Mouse (Mus musculus): Measurements from ENCODE around the gene Actrt2. TPM values are rescaled to one million over a fixed set of nuclear protein-coding genes. Genes with fewer than 3 reads are reported as not detected.

Gene Actrt2
- polyA plus RNA-seq, 1 experiment from 2014 or later = not detected

DNA sequence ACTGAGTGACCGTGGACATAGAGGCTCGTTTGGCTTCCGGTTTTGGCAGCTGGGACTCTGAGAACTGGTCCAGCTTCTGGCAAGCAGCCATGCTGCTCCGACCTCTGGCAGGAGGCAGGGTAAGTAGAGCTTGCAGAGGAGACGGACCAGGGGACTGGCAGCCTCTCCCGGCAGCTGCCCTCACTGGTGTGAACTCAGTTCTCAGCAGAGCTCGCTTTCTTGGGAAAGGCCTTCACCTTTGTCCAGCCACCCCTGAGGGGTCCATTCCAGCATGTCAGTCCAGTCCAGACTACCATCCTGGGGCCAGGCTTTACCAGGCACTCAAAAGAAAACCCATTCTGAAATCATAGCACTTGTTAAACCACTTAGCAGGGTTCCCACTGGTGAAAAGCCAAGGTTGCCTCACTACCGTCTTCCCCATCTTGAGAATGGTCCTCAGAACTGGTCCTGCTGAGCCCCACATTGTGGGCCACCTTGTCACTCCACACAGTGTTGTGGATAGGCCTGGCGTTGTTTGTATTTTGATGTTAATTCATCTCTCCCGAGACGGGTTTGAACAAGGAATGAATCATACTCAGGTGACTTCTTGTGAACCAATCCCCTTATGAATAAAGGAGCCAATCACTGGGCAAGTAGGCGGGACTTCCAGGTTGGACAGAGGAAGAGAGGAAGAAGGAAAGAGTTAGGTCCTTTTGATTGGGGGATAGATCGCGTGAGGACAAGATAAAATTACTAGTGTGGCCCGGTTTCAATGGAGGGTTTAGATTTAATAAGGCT lies 12.3 kb downstream of the Actrt2 start:
- WGBS = 78% methylated on average over 15 of the region's 15 CpGs
- Histone ChIP-seq H3K27me3 (ENCODE audit: control insufficient read depth, insufficient read depth, low read length) (no peaks in the 10 kb centered on the region), H3K27ac (ENCODE audit: low read length) (no peak overlapping the region), H3K9ac (replicated peaks; ENCODE audit: low read depth, low read length) (no peak overlapping the region), H3K4me2 (replicated peaks; ENCODE audit: low read depth, low read length) (no peak overlapping the region), H3K4me3 (ENCODE audit: low read depth, low read length) (no peak overlapping the region), H3K36me3 (ENCODE audit: control insufficient read depth, insufficient read depth, low read length) (no peaks in the 10 kb centered on the region), H3K4me1 (ENCODE audit: control insufficient read depth, insufficient read depth, low read length) (no peaks in the 10 kb centered on the region), H3K9me3 (ENCODE audit: control insufficient read depth, low read depth, low read length) (no peaks in the 10 kb centered on the region)
- no peak for ATAC-seq (ENCODE audit: insufficient number of reproducible peaks, insufficient read depth, low FRiP score, low read depth)

DNA sequence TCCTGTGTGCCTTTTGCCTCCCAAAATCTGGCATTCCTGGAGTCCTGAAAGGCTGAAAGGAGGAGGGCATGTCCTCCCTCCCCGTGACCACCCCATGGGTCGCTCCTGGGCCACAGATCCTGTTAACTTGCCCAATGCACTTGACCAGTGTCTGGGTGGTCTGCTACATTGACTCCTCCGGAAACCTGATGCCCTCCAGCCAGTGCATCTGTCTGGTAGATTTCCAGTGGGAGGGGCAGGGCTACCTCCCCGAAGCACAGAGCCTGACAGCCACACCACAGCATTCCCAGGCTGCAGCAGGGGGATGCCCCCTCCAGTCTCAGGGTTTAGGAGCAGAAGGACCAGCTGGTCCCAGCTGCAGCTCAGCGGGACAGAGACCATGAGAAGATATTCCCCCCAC lies 15.2 kb downstream of the Actrt2 start:
- no peak overlapping the region for H3K4me2 ChIP-seq (replicated peaks; ENCODE audit: low read depth, low read length)
- no peaks in the 10 kb centered on the region for H3K27me3 ChIP-seq (ENCODE audit: control insufficient read depth, insufficient read depth, low read length)
- H3K4me3 ChIP-seq (ENCODE audit: low read depth, low read length) = no peak overlapping the region
- no peak for ATAC-seq (ENCODE audit: insufficient number of reproducible peaks, insufficient read depth, low FRiP score, low read depth)
- no peak overlapping the region for H3K27ac ChIP-seq (ENCODE audit: low read length)
- no peak overlapping the region for H3K9ac ChIP-seq (replicated peaks; ENCODE audit: low read depth, low read length)
- no peaks in the 10 kb centered on the region for H3K36me3 ChIP-seq (ENCODE audit: control insufficient read depth, insufficient read depth, low read length)
- no peaks in the 10 kb centered on the region for H3K9me3 ChIP-seq (ENCODE audit: control insufficient read depth, low read depth, low read length)
- no peaks in the 10 kb centered on the region for H3K4me1 ChIP-seq (ENCODE audit: control insufficient read depth, insufficient read depth, low read length)
- 6% methylated on average over 5 of the region's 5 CpGs for WGBS

DNA sequence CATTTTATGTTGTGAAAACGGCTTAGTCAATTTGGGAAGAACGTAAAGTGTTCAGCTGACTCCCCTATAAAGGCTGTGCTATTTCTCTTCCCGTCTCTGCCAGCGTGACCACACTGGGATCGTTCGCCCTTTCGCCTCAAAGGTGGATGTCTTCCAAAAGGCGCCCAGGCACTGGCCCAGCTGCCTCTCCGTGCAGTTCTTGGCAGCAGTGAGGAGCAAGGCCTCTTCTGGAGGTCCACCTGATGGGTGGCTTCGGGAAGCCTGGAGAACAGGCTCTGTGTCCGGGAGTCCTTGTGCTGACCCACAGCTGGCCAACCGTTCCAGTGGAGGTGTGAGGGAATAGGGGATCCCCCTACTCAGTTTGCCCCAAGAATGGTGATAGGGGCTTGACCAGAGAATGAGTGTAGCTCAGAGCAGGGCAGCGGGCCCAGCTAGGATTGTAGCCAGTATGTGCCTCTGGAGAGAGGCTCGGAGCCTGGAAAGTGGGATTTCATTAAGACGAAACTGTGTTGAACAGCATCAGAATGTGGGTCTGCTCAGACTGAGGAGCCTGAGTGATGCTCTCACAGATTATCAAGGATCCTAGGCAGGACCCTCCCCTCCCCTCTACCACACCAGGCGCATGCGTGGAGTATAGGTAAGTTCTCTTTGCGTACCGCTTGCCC lies 18.5 kb downstream of the Actrt2 start:
- Histone ChIP-seq H3K4me2 (replicated peaks; ENCODE audit: low read depth, low read length) (no peak overlapping the region), H3K4me3 (ENCODE audit: low read depth, low read length) (no peak overlapping the region), H3K36me3 (ENCODE audit: control insufficient read depth, insufficient read depth, low read length) (no peaks in the 10 kb centered on the region), H3K27ac (ENCODE audit: low read length) (no peak overlapping the region), H3K4me1 (ENCODE audit: control insufficient read depth, insufficient read depth, low read length) (no peaks in the 10 kb centered on the region), H3K27me3 (ENCODE audit: control insufficient read depth, insufficient read depth, low read length) (no peaks in the 10 kb centered on the region), H3K9me3 (ENCODE audit: control insufficient read depth, low read depth, low read length) (peaks cover 11% of the 10 kb centered on the region; the same call in 1 of the 2 replicates), H3K9ac (replicated peaks; ENCODE audit: low read depth, low read length) (no peak overlapping the region)
- no peak for ATAC-seq (ENCODE audit: insufficient number of reproducible peaks, insufficient read depth, low FRiP score, low read depth)
- 83% methylated on average over 19 of the region's 19 CpGs for WGBS

DNA sequence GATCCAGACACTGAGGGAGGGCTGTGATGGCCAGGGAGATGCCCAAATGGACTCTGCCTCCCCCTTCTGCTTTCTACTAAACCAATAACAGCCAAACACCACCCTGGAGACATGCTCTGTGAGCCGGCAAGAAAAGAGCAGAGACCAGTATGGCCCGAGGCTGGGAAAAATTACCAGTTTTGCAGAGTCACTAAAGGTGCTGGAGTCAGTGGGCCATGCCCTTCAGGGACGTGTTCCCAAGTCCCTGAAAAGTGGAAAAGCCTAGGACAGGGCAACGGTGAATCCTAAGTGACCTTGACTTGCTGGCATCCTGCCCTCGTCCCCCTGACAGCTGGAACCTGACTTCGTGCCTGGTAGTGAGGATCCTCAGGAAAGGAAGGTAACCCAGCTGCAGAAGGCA lies 25.2 kb downstream of the Actrt2 start:
- Histone ChIP-seq H3K9ac (replicated peaks; ENCODE audit: low read depth, low read length) (no peak overlapping the region), H3K4me2 (replicated peaks; ENCODE audit: low read depth, low read length) (no peak overlapping the region), H3K27me3 (ENCODE audit: control insufficient read depth, insufficient read depth, low read length) (peaks cover 40% of the 10 kb centered on the region), H3K4me3 (ENCODE audit: low read depth, low read length) (no peak overlapping the region), H3K36me3 (ENCODE audit: control insufficient read depth, insufficient read depth, low read length) (no peaks in the 10 kb centered on the region), H3K9me3 (ENCODE audit: control insufficient read depth, low read depth, low read length) (peaks cover 11% of the 10 kb centered on the region; the same call in 1 of the 2 replicates), H3K27ac (ENCODE audit: low read length) (no peak overlapping the region), H3K4me1 (ENCODE audit: control insufficient read depth, insufficient read depth, low read length) (0 out of 2 replicates have a peak, but pooled peaks cover 2% of the 10 kb centered on the region)
- WGBS = 7% methylated on average over 6 of the region's 6 CpGs
- ATAC-seq (ENCODE audit: insufficient number of reproducible peaks, insufficient read depth, low FRiP score, low read depth) = no peak

DNA sequence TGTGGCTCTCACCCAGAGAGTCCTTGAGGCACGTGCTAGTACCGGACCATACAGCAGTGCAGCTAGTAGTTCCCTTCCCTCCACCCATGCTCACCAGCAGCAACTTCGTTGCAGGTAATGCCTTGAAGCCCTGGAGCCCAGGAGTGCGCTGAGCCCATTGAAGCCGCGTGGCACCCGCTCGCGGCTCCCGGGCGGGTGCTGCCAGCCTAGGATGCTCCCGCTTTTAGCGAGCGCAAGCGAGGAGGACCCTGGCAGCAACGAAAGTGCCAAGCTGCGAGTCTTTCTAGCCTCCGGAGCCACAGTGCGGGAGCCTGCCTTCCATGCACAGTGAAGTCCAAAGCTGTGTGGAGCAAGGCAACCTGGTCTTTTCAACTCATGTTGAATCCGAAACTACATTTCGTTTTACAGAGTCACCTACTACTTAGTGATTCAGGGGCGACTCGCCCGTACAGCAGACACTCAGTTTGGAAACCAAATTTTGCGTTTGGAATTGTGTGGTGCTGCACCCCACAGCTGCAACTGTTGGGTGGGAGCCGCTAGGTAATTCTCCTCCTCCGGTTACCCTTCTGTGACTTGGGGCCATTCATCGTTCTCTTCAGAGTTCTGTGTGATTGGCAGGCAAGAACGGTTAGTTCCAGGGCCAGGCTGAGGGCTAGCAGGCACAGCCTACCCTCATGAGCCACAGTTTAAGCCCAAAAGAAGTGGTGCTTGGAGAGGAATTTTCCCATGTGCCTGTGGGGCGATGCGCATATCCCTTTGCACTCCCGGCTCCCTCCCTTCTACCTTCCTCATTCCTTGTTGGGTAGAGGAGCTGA lies 26.2 kb downstream of the Actrt2 start:
- H3K4me3 ChIP-seq (ENCODE audit: low read depth, low read length) = 0 out of 2 replicates have a peak overlapping the region, but pooled peaks have one; percentile 5
- H3K27ac ChIP-seq (ENCODE audit: low read length) = no peak overlapping the region
- H3K4me1 ChIP-seq (ENCODE audit: control insufficient read depth, insufficient read depth, low read length) = 0 out of 2 replicates have a peak, but pooled peaks cover 2% of the 10 kb centered on the region
- WGBS = 7% methylated on average over 32 of the region's 32 CpGs
- ATAC-seq (ENCODE audit: insufficient number of reproducible peaks, insufficient read depth, low FRiP score, low read depth) = no peak
- H3K9me3 ChIP-seq (ENCODE audit: control insufficient read depth, low read depth, low read length) = 0 out of 2 replicates have a peak, but pooled peaks cover 3% of the 10 kb centered on the region
- H3K9ac ChIP-seq (replicated peaks; ENCODE audit: low read depth, low read length) = no peak overlapping the region
- no peak overlapping the region for H3K4me2 ChIP-seq (replicated peaks; ENCODE audit: low read depth, low read length)
- H3K27me3 ChIP-seq (ENCODE audit: control insufficient read depth, insufficient read depth, low read length) = peaks cover 40% of the 10 kb centered on the region
- no peaks in the 10 kb centered on the region for H3K36me3 ChIP-seq (ENCODE audit: control insufficient read depth, insufficient read depth, low read length)

DNA sequence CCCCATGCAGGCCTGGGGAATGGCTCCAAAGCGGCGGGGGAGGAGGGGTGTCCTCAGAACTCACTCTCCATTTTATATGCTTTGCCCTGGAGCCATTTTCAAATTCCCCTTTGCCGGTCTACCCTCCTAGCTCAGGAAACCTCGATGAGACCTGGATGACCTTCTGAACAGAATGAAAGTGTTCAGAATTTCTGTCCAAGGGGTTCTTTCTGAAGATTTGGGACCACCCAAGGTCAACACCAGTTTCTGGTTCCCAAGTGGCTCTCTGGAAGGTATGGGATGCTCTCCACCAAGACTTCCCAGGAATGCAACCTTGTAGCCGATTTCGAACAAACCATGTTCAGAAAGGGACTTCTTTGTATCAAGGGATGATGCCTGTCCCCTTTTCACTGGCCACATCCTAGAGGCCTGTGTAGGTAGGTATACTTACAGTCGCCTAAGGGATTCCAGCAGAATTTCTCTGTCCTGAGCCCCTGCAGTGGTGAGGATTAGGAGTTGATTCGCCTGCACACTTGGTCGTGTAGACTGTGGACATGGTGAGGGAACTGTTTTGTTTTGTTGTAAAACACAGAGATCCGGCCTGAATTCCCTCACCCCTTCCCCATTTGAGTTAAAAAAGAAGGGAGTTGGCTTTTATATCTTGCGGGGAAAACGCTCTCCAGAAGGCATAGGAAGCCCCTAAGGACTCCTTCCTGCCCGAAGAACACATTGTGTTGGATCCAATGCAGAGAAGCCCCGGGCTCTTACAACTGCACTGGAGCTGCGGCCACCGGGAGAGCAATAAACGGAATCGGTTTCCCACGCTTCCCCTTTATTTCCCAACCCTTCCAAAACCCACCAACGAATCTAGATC lies 27.0 kb downstream of the Actrt2 start:
- H3K9ac ChIP-seq (replicated peaks; ENCODE audit: low read depth, low read length) = no peak overlapping the region
- WGBS = 12% methylated on average over 20 of the region's 20 CpGs
- H3K4me3 ChIP-seq (ENCODE audit: low read depth, low read length) = no peak overlapping the region
- ATAC-seq (ENCODE audit: insufficient number of reproducible peaks, insufficient read depth, low FRiP score, low read depth) = no peak
- H3K4me1 ChIP-seq (ENCODE audit: control insufficient read depth, insufficient read depth, low read length) = 0 out of 2 replicates have a peak, but pooled peaks cover 2% of the 10 kb centered on the region
- peaks cover 40% of the 10 kb centered on the region for H3K27me3 ChIP-seq (ENCODE audit: control insufficient read depth, insufficient read depth, low read length)
- H3K36me3 ChIP-seq (ENCODE audit: control insufficient read depth, insufficient read depth, low read length) = no peaks in the 10 kb centered on the region
- H3K4me2 ChIP-seq (replicated peaks; ENCODE audit: low read depth, low read length) = no peak overlapping the region
- no peak overlapping the region for H3K27ac ChIP-seq (ENCODE audit: low read length)
- 0 out of 2 replicates have a peak, but pooled peaks cover 3% of the 10 kb centered on the region for H3K9me3 ChIP-seq (ENCODE audit: control insufficient read depth, low read depth, low read length)

DNA sequence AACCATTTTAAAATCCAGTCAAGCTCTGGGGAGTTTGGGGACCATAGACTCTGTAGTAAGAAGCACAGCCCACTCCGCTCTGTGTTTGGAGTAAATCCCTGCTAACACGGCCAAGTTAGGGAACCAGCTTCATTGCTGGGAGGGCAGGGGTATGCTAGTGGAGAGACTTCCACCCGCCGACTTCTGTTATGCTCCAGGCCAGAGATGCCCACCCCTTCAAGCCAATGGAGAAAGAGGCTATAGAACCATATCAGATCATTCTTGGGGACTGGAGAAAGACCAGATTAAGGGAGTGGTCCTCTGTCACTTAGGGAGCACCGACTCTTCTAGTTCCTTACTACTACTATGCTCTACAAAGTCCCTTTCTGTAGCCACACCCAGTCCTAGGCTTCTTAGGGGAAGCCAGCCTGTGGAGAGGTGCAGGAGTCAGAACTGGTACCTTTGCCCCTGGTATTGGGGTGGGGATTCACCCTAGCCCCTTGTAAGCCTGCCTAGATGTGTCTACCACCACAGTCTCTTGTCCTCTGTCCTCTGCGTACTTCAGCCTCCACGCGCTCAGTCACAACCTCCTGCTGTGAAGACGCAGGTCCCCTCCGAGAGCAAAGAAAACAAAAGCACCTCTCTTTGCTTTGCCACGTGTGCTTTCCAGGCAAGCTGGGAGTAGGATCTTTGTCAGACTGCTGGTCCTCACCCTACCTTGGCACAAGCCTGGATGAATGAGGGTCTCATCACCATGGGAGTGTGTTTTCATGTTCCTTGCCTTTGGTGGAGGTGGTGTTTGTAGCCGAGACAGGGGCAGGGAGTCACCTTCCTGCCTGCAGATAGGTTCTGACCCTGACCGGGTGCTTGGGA lies 27.9 kb downstream of the Actrt2 start:
- H3K4me2 ChIP-seq (replicated peaks; ENCODE audit: low read depth, low read length) = peak overlapping the region; percentile 72; the same call in 1 of the 2 replicates
- no peaks in the 10 kb centered on the region for H3K9me3 ChIP-seq (ENCODE audit: control insufficient read depth, low read depth, low read length)
- peaks cover 6% of the 10 kb centered on the region; the same call in 1 of the 2 replicates for H3K4me1 ChIP-seq (ENCODE audit: control insufficient read depth, insufficient read depth, low read length)
- H3K36me3 ChIP-seq (ENCODE audit: control insufficient read depth, insufficient read depth, low read length) = no peaks in the 10 kb centered on the region
- WGBS = 10% methylated on average over 13 of the region's 13 CpGs
- H3K27me3 ChIP-seq (ENCODE audit: control insufficient read depth, insufficient read depth, low read length) = peaks cover 40% of the 10 kb centered on the region
- no peak for ATAC-seq (ENCODE audit: insufficient number of reproducible peaks, insufficient read depth, low FRiP score, low read depth)
- no peak overlapping the region for H3K4me3 ChIP-seq (ENCODE audit: low read depth, low read length)
- H3K9ac ChIP-seq (replicated peaks; ENCODE audit: low read depth, low read length) = no peak overlapping the region
- H3K27ac ChIP-seq (ENCODE audit: low read length) = no peak overlapping the region
